Mouse (Mus musculus): Measurements from ENCODE around the gene Pigl.

DNA sequence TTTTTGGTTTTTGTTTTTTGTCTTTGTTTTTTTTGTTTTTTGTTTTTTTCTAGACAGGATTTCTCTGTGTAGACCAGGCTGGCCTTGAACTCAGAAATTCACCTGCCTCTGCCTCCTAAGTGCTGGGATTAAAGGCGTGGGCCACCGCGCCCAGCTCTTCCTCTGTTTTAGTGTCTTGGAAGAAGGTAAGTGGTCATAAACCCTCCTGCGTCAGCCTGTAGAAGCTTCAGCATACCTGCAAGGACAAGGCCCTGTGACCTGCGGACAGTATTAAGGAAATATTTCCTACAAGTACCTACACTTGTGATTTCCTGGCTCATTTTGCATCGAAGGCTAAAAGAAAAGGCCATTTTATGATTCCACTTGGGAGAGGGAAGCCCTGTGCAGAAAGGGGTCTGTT, 35.4 kb downstream of the Pigl start:
- TF ChIP-seq CTCF (IDR thresholded peaks at IDR 0.05; ENCODE audit: insufficient read depth, low read length) (no peak), POLR2A (IDR thresholded peaks at IDR 0.05; ENCODE audit: borderline replicate concordance, extremely low read depth, low read depth, low read length) (no peak)

Measured in lung, adult 2 months (tissue).